Mouse (Mus musculus): ENCODE data around the gene Nek10. TPM values are rescaled to one million over a fixed set of nuclear protein-coding genes. Genes with fewer than 3 reads are reported as not detected.
"Not testable (repeated sequence)": the region's sequence is repeated elsewhere in the genome, so short reads cannot be mapped to it uniquely, and the experiment has no call there.

Nek10 gene
- total and polyA plus RNA-seq, 2 experiments from 2014 or later: 0.28 to 1.3 TPM

- no peak for ATAC-seq (ENCODE audit: low FRiP score)
- no peak overlapping the region for H3K4me2 ChIP-seq (ENCODE audit: low read depth, low read length, poor library complexity, severe bottlenecking)
- no peaks in the 10 kb centered on the region for H3K9me3 ChIP-seq (ENCODE audit: low read length)
- H3K36me3 ChIP-seq (ENCODE audit: insufficient read depth, low read length): no peaks in the 10 kb centered on the region
- no peaks in the 10 kb centered on the region for H3K27me3 ChIP-seq (ENCODE audit: insufficient read depth, low read length)
- DNase-seq (ENCODE audit: low spot score): no peak
- no peak for TF ChIP-seq CTCF (IDR thresholded peaks at IDR 0.05)
- H3K27ac ChIP-seq (ENCODE audit: low read depth, low read length): no peak overlapping the region
- WGBS: 89% methylated on average over 2 of the region's 2 CpGs
- no peak overlapping the region for H3K9ac ChIP-seq (replicated peaks; ENCODE audit: low read length, poor library complexity, severe bottlenecking)
- H3K4me3 ChIP-seq (ENCODE audit: low read depth, low read length): no peak overlapping the region
- no peaks in the 10 kb centered on the region for H3K4me1 ChIP-seq (ENCODE audit: insufficient read depth, low read length)
Measured at GRCm38 (mm10) chr14:15014799-15015198, 211.6 kb downstream of the Nek10 start.

- ATAC-seq (ENCODE audit: low FRiP score); H3K9ac ChIP-seq (replicated peaks; ENCODE audit: low read length, poor library complexity, severe bottlenecking); H3K4me3 ChIP-seq (ENCODE audit: low read depth, low read length); H3K27me3 ChIP-seq (ENCODE audit: insufficient read depth, low read length); H3K4me1 ChIP-seq (ENCODE audit: insufficient read depth, low read length); H3K4me2 ChIP-seq (ENCODE audit: low read depth, low read length, poor library complexity, severe bottlenecking); H3K36me3 ChIP-seq (ENCODE audit: insufficient read depth, low read length); H3K27ac ChIP-seq (ENCODE audit: low read depth, low read length); H3K9me3 ChIP-seq (ENCODE audit: low read length); DNase-seq (ENCODE audit: low spot score): not testable (repeated sequence)
- WGBS: 91% methylated on average over 4 of the region's 4 CpGs
Measured at GRCm38 (mm10) chr14:15030626-15031025, 227.4 kb downstream of the Nek10 start.

GRCm38 (mm10) chr14:15034638-15035037 lies 231.4 kb downstream of the Nek10 start:
- not testable (repeated sequence) for H3K4me2 ChIP-seq (ENCODE audit: low read depth, low read length, poor library complexity, severe bottlenecking); H3K27ac ChIP-seq (ENCODE audit: low read depth, low read length); ATAC-seq (ENCODE audit: low FRiP score); DNase-seq (ENCODE audit: low spot score); H3K36me3 ChIP-seq (ENCODE audit: insufficient read depth, low read length); H3K27me3 ChIP-seq (ENCODE audit: insufficient read depth, low read length); H3K4me3 ChIP-seq (ENCODE audit: low read depth, low read length); H3K4me1 ChIP-seq (ENCODE audit: insufficient read depth, low read length); H3K9ac ChIP-seq (replicated peaks; ENCODE audit: low read length, poor library complexity, severe bottlenecking); H3K9me3 ChIP-seq (ENCODE audit: low read length)
- WGBS: 73% methylated on average over 8 of the region's 8 CpGs

DNA sequence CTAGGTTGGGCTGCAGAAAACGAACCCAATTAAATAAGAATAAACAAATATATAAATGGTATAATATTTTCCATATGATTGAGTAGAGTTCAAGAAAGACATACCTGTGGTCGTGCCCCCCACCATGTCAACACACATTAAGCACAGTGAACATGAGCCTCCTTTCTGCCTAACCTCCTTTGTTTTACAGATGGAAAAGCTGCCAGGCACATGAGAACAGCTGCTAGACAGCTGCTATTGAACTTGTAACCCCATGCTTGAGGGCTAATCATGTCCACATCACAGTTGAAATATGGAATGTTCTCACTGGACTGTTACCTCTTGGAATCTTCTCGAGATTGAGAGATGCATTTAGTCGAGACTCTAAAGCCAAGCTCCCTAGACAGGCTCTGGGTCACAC lies 245.0 kb downstream of the Nek10 start:
- ATAC-seq (ENCODE audit: low FRiP score): no peak
- no peak for DNase-seq (ENCODE audit: low spot score)
- 84% methylated on average over 4 of the region's 4 CpGs for WGBS

DNA sequence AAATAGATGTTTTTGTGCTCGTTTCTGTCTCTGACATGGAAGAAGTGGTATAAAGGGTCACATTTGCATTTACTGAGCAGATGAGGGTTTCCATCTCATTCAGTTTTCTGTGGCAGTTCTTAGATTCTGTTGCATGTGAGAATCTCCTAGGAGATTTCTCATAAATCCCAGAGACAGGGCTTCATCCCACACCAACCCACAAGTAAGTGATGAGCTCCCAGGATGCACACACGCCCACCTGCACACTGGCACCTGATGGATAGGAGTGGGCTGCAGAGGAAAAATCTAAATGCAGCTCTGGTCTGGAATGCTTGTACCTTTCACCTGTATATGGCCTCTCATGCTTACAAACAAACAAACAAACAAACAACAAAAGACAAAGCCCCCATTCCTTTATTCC lies 258.3 kb downstream of the Nek10 start:
- no peak for TF ChIP-seq CTCF (IDR thresholded peaks at IDR 0.05)
- Histone ChIP-seq H3K27me3 (ENCODE audit: insufficient read depth, low read length) (no peaks in the 10 kb centered on the region), H3K27ac (ENCODE audit: low read depth, low read length) (no peak overlapping the region), H3K9me3 (ENCODE audit: low read length) (no peaks in the 10 kb centered on the region), H3K4me3 (ENCODE audit: low read depth, low read length) (no peak overlapping the region), H3K4me2 (ENCODE audit: low read depth, low read length, poor library complexity, severe bottlenecking) (no peak overlapping the region), H3K36me3 (ENCODE audit: insufficient read depth, low read length) (no peaks in the 10 kb centered on the region), H3K4me1 (ENCODE audit: insufficient read depth, low read length) (peaks cover 3% of the 10 kb centered on the region; the same call in 1 of the 2 replicates), H3K9ac (replicated peaks; ENCODE audit: low read length, poor library complexity, severe bottlenecking) (no peak overlapping the region)
- 69% methylated on average over 2 of the region's 2 CpGs for WGBS
- ATAC-seq (ENCODE audit: low FRiP score) (no peak), DNase-seq (ENCODE audit: low spot score) (no peak)

More for the DNA sequence above, 245.0 kb downstream of the Nek10 start:
- no peak for TF ChIP-seq CTCF (IDR thresholded peaks at IDR 0.05)
- Histone ChIP-seq H3K4me3 (ENCODE audit: low read depth, low read length) (no peak overlapping the region), H3K36me3 (ENCODE audit: insufficient read depth, low read length) (no peaks in the 10 kb centered on the region), H3K4me1 (ENCODE audit: insufficient read depth, low read length) (no peaks in the 10 kb centered on the region), H3K27me3 (ENCODE audit: insufficient read depth, low read length) (no peaks in the 10 kb centered on the region), H3K9me3 (ENCODE audit: low read length) (no peaks in the 10 kb centered on the region), H3K9ac (replicated peaks; ENCODE audit: low read length, poor library complexity, severe bottlenecking) (no peak overlapping the region), H3K4me2 (ENCODE audit: low read depth, low read length, poor library complexity, severe bottlenecking) (no peak overlapping the region), H3K27ac (ENCODE audit: low read depth, low read length) (no peak overlapping the region)

Other genes starting within 250 kb of the Nek10 start
- 48.0 and 51.5 TPM in 2 replicates for gene Slc4a7, start 101.1 kb upstream of the Nek10 start, total RNA-seq (2014; rRNA removed)
- 17.4 and 20.7 TPM in 2 replicates for gene Slc4a7, start 101.1 kb upstream of the Nek10 start, polyA plus RNA-seq (2015; fragmentation: Nextera tagmentation; extraction: Ambion mirVana)